Mouse (Mus musculus): Measurements from ENCODE around the gene Tns1. TPM values are rescaled to one million over a fixed set of nuclear protein-coding genes. Genes with fewer than 3 reads are reported as not detected.

The Tns1 gene
- polyA plus RNA-seq, 1 experiment from 2014 or later, result 28.8 TPM

DNA sequence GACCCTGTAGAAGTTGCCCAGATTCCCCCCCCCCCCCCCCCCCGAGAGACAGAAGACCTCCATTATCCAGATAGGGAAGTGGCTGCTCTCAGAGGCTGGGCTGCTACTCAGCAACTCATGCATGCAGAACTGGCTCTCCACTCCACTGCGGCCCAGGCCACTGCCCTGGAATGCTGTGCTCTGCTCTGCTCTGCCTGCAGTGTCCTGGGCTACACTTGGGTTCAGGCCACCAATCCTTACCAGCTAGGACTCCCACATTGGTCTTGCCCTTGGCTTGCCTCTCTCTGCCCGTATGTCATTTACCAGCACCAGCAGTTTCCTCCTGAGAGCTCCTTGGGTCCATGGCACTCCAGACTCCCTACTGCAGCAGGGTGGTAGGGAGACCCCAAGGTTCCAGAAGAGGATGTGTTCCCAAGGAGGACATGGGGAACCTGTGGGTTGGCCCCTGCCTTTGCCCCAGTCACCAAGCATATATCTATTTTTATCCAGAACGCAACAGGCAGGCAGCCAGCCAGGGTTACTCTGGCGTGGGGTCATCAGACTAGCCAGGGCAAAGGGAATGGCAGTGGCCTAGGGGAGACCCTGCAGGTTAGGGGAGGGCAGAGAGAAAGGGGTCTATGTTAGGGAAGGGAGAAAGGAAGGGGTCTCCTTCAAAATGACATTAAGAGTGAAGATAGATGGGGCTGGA, 16.2 kb downstream of the Tns1 start:
- H3K4me2 ChIP-seq (replicated peaks; ENCODE audit: low read depth), result no peak overlapping the region
- H3K27ac ChIP-seq (replicated peaks), result no peak overlapping the region
- H3K4me1 ChIP-seq (replicated peaks; ENCODE audit: control insufficient read depth, insufficient read depth), result no peaks in the 10 kb centered on the region; the same call in 1 of the 2 replicates
- TF ChIP-seq CTCF (IDR thresholded peaks at IDR 0.05; ENCODE audit: low read depth) (no peak), EP300 (optimal IDR thresholded peaks at IDR 0.05) (no peak)
- ATAC-seq (ENCODE audit: low FRiP score, low TSS enrichment) (no peak), DNase-seq (ENCODE audit: low spot score) (no peak)
- no peak overlapping the region for H3K9ac ChIP-seq (ENCODE audit: low read length)
- H3K4me3 ChIP-seq (ENCODE audit: low read depth, low read length), result no peak overlapping the region
- H3K36me3 ChIP-seq (ENCODE audit: control insufficient read depth, insufficient read depth, low read length), result no peaks in the 10 kb centered on the region
- H3K27me3 ChIP-seq (ENCODE audit: control insufficient read depth, insufficient read depth, low read length), result no peaks in the 10 kb centered on the region
- no peaks in the 10 kb centered on the region for H3K9me3 ChIP-seq (ENCODE audit: control insufficient read depth, low read length)
- WGBS, result 78% methylated on average over 5 of the region's 5 CpGs

DNA sequence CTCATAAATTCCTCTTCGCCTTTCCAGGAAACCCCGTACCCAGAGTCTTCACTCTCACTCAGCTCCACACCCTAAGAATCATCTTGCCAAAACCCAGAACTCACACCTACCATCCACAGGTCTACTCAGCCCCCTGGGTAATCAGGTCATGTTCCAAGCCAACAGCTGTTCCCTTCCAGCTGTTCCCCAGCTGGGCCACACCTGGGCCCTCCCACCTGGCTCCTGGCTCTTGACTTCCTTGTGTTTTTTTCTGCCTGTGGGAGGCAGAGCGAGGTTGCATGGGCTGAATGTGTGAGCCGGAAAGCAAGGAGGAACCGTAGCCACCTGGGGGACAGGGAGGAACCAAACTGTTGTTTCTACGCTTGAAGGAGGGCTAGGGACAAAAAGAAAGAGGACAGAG, 18.0 kb downstream of the Tns1 start:
- Histone ChIP-seq H3K9me3 (ENCODE audit: control insufficient read depth, low read length) (no peaks in the 10 kb centered on the region), H3K9ac (ENCODE audit: low read length) (no peak overlapping the region), H3K27ac (replicated peaks) (no peak overlapping the region), H3K27me3 (ENCODE audit: control insufficient read depth, insufficient read depth, low read length) (no peaks in the 10 kb centered on the region), H3K4me3 (ENCODE audit: low read depth, low read length) (no peak overlapping the region), H3K4me1 (replicated peaks; ENCODE audit: control insufficient read depth, insufficient read depth) (no peaks in the 10 kb centered on the region; the same call in 1 of the 2 replicates), H3K36me3 (ENCODE audit: control insufficient read depth, insufficient read depth, low read length) (no peaks in the 10 kb centered on the region), H3K4me2 (replicated peaks; ENCODE audit: low read depth) (no peak overlapping the region)
- 62% methylated on average over 6 of the region's 6 CpGs for WGBS
- DNase-seq (ENCODE audit: low spot score) (peak; percentile 51), ATAC-seq (ENCODE audit: low FRiP score, low TSS enrichment) (no peak; the same call in 1 of the 2 replicates)
- TF ChIP-seq CTCF (IDR thresholded peaks at IDR 0.05; ENCODE audit: low read depth) (peak; percentile 21; the same call in 1 of the 2 replicates), EP300 (optimal IDR thresholded peaks at IDR 0.05) (no peak)

DNA sequence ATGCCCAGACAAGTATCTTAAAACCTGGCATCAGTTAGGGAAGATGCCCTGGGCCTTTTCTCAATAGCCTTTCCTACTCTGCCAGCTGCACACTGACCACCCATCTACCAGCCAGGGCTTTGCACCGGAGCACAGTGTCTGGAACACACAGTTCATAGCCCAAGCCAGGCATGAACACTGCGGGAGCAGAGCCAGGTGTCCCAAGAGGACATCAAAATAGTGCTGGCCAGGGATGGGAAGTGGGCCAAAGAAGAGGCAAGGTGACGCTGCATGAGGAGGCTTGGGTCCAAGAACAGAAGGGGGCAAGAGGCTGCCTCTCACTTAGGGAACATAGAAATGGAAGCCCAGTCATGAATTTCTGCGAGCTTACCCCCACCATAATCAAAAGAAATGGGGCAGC, 18.6 kb downstream of the Tns1 start:
- H3K27me3 ChIP-seq (ENCODE audit: control insufficient read depth, insufficient read depth, low read length), result no peaks in the 10 kb centered on the region
- H3K27ac ChIP-seq (replicated peaks), result no peak overlapping the region
- H3K4me1 ChIP-seq (replicated peaks; ENCODE audit: control insufficient read depth, insufficient read depth), result no peaks in the 10 kb centered on the region
- no peaks in the 10 kb centered on the region for H3K9me3 ChIP-seq (ENCODE audit: control insufficient read depth, low read length)
- DNase-seq (ENCODE audit: low spot score) (no peak), ATAC-seq (ENCODE audit: low FRiP score, low TSS enrichment) (no peak)
- H3K9ac ChIP-seq (ENCODE audit: low read length), result no peak overlapping the region
- WGBS, result 70% methylated on average over 4 of the region's 4 CpGs
- no peak overlapping the region for H3K4me2 ChIP-seq (replicated peaks; ENCODE audit: low read depth)
- no peak for TF ChIP-seq CTCF (IDR thresholded peaks at IDR 0.05; ENCODE audit: low read depth)
- no peak for TF ChIP-seq EP300 (optimal IDR thresholded peaks at IDR 0.05)
- no peak overlapping the region for H3K4me3 ChIP-seq (ENCODE audit: low read depth, low read length)
- H3K36me3 ChIP-seq (ENCODE audit: control insufficient read depth, insufficient read depth, low read length), result no peaks in the 10 kb centered on the region

DNA sequence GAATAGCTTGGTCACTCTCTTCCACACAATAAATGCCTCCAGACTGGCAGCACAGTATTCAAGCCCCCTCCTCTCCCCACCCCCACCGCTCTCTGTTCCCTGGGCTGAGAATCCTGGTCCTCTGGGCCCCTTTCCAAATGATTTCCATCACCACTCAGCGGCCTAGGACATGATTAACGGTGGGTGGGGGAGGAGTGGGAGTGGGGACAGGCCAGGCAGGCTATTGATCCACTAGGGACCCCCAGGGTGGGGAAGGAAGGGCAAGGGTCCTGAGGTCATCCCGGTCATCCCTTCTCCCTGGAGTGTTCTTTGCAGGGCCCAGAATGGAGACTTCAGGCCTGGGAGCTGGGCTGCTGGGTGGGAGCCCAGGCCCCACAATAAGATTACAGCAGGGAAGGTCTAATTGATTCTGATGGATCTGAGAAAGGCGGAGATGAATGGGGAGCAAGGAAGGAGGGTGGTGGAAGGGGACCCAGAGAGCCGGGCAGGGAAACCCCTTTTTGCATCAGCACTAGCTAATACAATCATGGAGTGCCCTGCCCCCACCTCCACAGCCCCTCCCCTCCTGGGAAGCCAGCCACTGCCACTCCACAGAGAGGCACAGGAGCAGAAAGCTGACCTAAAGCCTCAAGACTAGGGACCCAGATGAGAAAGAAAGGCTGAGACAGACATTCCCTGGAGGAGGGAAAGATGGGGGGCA, 20.4 kb downstream of the Tns1 start:
- Histone ChIP-seq H3K4me3 (ENCODE audit: low read depth, low read length) (no peak overlapping the region), H3K9ac (ENCODE audit: low read length) (no peak overlapping the region; the same call in 1 of the 2 replicates), H3K9me3 (ENCODE audit: control insufficient read depth, low read length) (no peaks in the 10 kb centered on the region), H3K27ac (replicated peaks) (no peak overlapping the region), H3K27me3 (ENCODE audit: control insufficient read depth, insufficient read depth, low read length) (no peaks in the 10 kb centered on the region), H3K36me3 (ENCODE audit: control insufficient read depth, insufficient read depth, low read length) (no peaks in the 10 kb centered on the region), H3K4me1 (replicated peaks; ENCODE audit: control insufficient read depth, insufficient read depth) (no peaks in the 10 kb centered on the region), H3K4me2 (replicated peaks; ENCODE audit: low read depth) (no peak overlapping the region)
- no peak for ATAC-seq (ENCODE audit: low FRiP score, low TSS enrichment)
- no peak for DNase-seq (ENCODE audit: low spot score)
- 46% methylated on average over 6 of the region's 6 CpGs for WGBS
- TF ChIP-seq EP300 (optimal IDR thresholded peaks at IDR 0.05) (no peak), CTCF (IDR thresholded peaks at IDR 0.05; ENCODE audit: low read depth) (no peak)

DNA sequence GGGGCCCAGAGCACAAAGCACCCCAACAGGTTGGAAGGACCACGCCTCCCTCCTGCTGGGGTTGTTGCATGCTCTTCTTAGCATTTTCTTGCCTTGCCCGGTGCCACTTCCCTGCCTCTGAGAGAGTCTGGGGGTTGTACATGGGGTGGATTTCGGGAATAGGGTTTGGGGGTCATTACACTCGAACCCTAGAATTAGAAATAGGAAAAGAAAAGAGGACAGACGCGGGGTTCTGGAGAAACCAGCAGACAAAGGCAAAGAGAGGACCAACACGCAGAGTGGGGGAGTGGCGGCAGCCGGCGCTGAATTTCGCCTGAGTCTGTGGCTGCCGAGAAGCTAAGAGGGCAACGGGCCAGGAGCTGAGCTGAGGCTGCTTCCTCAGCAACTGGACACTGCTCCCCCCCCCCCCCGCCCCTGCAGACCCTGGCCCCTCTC, 25.2 kb downstream of the Tns1 start:
- Histone ChIP-seq H3K27me3 (ENCODE audit: control insufficient read depth, insufficient read depth, low read length) (no peaks in the 10 kb centered on the region), H3K9me3 (ENCODE audit: control insufficient read depth, low read length) (no peaks in the 10 kb centered on the region), H3K27ac (replicated peaks) (no peak overlapping the region), H3K4me3 (ENCODE audit: low read depth, low read length) (peak overlapping the region; percentile 43), H3K4me2 (replicated peaks; ENCODE audit: low read depth) (peak overlapping the region; percentile 84), H3K4me1 (replicated peaks; ENCODE audit: control insufficient read depth, insufficient read depth) (no peaks in the 10 kb centered on the region), H3K36me3 (ENCODE audit: control insufficient read depth, insufficient read depth, low read length) (no peaks in the 10 kb centered on the region), H3K9ac (ENCODE audit: low read length) (0 out of 2 replicates have a peak overlapping the region, but pooled peaks have one; percentile 31)
- WGBS, result 2% methylated on average over 12 of the region's 14 CpGs
- ATAC-seq (ENCODE audit: low FRiP score, low TSS enrichment) (no peak; the same call in 1 of the 2 replicates), DNase-seq (ENCODE audit: low spot score) (peak; percentile 48)
- no peak for TF ChIP-seq CTCF (IDR thresholded peaks at IDR 0.05; ENCODE audit: low read depth)
- TF ChIP-seq EP300 (optimal IDR thresholded peaks at IDR 0.05), result no peak
